Mouse (Mus musculus): ENCODE results near the gene Adgrl2.

GRCm38 (mm10) chr3:148988996-148989817 is 1.1 kb downstream of the Adgrl2 start:
- TF ChIP-seq CTCF (IDR thresholded peaks at IDR 0.05; ENCODE audit: extremely low read depth, insufficient read depth, low read length) (no peak), POLR2A (IDR thresholded peaks at IDR 0.05; ENCODE audit: extremely low read depth, insufficient read depth, low read length) (peak; percentile 71)

Measured in cortical plate, adult 2 months (tissue).